Mouse (Mus musculus) cerebellum, postnatal 10 days (tissue): Measurements from ENCODE around the gene Ces2h.
"Not testable (repeated sequence)": the region's sequence is repeated elsewhere in the genome, so short reads cannot be mapped to it uniquely, and the experiment has no call there.

Experiments used
- DNase-seq, 2 experiments: peaks; one replicate each; pipeline ENCODE4 v3.0.0; 2021; ENCODE audit warnings: mixed read lengths in 2 of 2

The Ces2h gene

DNA sequence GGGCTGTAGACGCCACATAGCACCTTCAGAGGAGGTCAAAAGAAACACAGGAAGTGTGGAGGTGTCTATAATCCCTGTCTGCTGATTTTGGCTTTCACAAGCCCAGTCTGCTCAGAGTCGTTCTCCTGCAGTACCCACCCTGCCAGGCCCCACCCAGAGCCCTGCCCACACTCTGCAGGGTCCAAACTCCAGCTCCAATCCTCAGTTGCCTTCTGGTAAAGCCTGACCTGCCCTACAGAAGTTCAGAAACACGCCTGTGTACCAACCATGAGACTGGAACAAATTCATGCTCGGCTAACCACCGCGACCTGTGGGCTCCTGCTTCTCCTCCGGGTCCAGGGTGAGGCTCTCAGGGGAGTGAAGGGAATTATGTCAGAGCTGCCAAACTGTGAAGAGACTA is at the start of gene Ces2h:
Gene Ces2h (plus strand): TSS at position 268 of the 400 bp plus-strand sequence.
- no peak for DNase-seq

GRCm38 (mm10) chr8:104961537-104961961 is 39.1 kb upstream of the Ces2h start, which contains the start of gene Ces2g:
Gene Ces2g (plus strand): TSS chr8:104961718.
- peak; percentile 47 to 49 for DNase-seq

DNA sequence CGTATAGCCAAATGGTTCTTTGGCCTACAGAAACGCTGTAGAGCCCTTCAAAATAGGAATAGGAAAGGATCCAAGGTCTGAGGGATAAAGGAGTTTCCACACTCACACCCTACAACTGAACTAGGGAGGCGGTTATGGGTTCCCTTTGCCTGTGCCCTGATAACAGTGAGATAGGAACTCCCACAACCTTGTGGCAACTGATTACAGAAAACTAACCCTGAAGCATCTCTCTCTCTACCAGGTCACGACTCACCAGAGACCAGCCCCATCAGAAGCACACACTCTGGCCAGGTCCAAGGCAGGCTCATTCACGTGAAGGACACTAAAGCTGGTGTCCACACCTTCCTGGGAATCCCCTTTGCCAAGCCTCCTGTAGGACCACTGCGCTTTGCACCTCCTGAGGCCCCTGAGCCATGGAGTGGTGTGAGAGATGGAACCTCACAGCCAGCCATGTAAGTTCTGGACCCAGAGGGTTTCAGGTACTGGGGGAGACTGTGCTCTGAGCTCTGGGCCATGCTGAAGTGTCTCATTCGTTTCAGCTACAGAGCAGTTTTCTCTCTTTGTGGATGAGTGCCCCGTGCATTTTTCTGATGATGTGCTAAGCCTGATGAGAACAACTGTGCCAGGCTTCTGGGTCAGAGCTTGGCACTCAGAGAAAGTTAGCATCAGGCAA is 38.3 kb upstream of the Ces2h start:
- no peak for DNase-seq

GRCm38 (mm10) chr8:104963375-104963894 is 37.2 kb upstream of the Ces2h start:
- DNase-seq = no peak

DNA sequence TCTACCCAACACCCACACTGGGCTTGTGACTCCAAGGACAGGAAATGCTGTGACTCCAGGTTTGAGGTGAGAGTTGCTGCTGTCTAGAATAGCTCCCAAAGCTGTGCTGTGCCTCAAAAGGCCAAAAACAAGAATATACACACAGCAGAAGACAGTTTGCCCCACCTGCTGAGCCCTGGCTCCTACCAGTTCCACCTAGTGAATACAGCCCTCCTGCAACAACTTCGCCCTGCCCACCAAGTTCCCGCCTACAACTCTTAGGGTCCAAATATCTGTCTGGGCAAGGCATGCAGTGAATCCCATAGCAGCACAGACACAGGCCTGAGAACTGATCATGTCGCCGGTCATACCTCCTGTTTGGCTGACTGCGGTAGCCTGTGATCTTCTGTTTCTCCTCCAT is 16.5 kb upstream of the Ces2h start:
- DNase-seq = no peak

GRCm38 (mm10) chr8:104984942-104985341 is 15.7 kb upstream of the Ces2h start:
- DNase-seq = peak; percentile 36 to 61

DNA sequence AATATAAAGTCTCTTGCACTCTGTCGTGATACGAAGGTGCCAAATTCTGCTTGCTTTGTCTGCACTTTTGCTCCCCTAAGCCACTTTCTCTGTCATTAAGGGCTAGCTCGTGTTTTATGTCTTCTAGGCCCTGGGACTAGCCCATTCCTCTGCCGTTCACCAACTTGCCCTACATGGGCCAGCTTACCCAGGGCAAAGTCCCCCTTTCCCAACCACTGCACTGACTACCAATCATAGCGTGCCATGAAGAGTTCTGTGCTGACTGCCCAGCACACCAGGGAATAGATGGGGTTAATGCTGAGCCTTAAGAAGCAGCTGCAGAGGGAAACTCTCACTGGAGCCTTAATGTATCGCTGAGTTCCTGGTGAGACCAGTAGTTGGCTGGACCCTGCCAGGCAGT is 2.5 kb upstream of the Ces2h start:
- DNase-seq = no peak

DNA sequence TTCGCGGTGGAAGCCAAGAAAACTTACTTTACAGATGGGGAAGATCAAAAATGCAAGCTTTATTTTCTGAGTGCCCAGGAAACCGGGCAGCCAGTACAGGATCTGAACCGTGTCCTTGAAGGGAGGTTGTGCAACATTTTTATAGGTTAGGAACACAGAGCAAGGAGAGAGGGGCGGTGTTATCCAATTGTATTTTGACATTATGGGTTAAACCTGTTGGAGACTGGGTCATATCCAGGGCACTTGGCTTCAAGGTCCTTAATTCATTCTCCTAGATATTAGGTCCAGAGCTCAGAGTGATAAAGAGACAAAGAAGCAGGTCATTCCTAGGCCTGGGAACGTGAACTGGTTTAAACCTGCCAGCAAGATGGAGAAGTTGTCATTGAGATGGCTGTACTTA is 1.5 kb upstream of the Ces2h start:
- no peak for DNase-seq

GRCm38 (mm10) chr8:105010000-105010399 is 9.3 kb downstream of the Ces2h start:
- no peak for DNase-seq

GRCm38 (mm10) chr8:105011136-105011535 is 10.5 kb downstream of the Ces2h start:
- DNase-seq = peak in 1 of 2 experiments; percentile 19

- no peak for DNase-seq
Observed at GRCm38 (mm10) chr8:105014391-105014790, 13.7 kb downstream of the Ces2h start.

DNA sequence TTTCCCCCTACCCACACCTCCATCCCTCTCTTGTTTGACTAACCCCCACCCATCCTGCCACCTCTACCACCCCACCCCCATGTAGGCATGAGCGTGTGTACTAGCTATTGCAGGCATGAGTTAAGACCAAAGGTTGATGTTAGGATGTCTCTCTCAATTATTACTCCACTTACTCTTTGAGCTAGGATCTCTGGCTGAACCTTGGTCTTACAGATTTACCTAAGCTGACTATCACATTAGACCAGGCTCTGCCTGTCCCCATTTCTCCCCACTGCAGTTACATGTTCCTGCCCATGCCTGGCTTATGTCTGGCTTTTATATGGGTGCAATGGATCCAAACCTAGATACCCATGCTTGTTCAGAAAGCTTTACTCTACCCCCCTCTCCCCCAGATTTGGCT is 21.3 kb downstream of the Ces2h start:
- no peak for DNase-seq

DNA sequence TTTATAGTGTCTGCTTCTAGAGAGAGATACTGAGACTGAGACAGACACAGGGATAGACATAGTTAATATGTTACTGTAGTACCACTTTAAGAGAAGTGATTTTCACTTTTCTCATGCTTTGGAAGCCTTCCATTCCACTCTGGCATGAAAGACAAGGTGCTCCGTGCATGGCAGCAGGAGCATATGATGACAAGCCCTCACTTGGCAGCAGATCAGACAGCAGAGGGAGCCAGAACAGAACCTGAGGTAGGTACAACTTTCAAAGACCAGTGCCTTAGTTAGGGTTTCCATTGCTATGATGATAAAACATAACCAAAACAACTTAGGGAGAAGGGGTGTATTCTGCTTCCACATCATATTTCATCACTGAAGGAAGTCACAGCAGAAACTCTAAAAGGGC is 22.4 kb downstream of the Ces2h start:
- peak; percentile 85 for DNase-seq

- DNase-seq = peak; percentile 30 to 36
Observed at GRCm38 (mm10) chr8:105025050-105025449, 24.4 kb downstream of the Ces2h start.

DNA sequence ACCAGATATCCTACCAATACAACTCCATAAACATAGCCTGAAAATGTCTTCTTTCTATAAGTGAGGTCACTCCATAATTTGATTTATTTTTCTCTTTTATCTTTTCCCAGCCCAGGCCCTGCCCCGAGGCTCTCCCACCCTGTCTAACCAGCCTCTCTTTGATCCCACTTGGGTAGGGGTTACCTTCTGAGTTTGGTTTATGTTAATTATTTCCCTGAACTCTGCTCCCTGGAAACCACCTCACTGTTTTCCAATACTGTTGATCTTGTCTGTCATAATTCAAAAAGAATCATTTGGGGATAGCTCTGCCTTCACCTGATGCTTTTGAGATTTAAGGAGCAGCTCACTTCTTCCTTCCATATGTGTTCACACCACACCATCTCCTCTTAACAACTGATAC is 42.9 kb downstream of the Ces2h start:
- DNase-seq = no peak

GRCm38 (mm10) chr8:105045824-105046401 is 45.3 kb downstream of the Ces2h start:
- no peak for DNase-seq

- no peak for DNase-seq
Observed at GRCm38 (mm10) chr8:105048371-105048854, 47.8 kb downstream of the Ces2h start, which contains the start of gene Ces3a. Gene Ces3a (plus strand): TSS chr8:105048601.

- DNase-seq = no peak
Observed at GRCm38 (mm10) chr8:105056211-105056610, 55.6 kb downstream of the Ces2h start.

DNA sequence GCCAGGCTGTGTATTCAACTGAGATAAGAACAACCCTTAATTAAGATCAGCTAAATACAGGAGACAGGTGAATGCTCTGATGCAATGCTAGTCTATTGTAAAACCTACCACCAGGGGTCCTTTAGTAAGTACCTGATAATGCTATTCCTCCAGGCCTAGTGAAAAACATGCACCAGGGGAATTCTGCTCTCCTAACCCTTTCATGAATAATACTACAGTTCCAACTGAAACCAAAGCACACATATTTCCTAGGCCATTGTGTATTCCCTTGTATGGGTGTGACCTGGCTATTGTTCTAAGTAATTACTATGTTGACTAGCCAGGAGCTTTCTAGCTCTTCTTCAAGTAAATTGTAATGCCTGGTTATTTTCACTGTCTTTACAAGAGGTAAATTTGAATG is 59.4 kb downstream of the Ces2h start:
- DNase-seq = no peak

- DNase-seq = peak; percentile 74 to 77
Observed at GRCm38 (mm10) chr8:105066761-105067160, 66.1 kb downstream of the Ces2h start.

DNA sequence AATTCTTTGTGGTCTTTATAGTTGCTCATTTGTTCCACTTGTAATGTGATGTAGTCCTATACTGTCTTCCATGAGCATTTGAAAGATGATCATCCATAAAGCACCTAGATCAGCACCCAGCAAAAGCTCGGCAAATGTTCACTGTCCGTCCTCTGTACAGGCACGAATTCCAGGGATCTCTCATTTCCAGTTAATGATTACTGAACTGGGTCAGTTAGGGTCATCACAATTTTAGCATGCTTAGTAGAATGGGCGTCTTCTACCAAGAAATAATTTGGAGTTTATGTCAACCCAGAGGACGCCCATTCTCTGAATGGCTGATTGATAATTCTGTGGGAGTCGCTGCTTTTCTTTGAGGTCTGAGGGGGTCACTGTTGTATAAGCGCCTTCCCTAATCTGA is 67.3 kb downstream of the Ces2h start:
- DNase-seq = not testable (repeated sequence)

- no peak for DNase-seq
Observed at GRCm38 (mm10) chr8:105068971-105069370, 68.3 kb downstream of the Ces2h start.
